Mouse (Mus musculus): ENCODE measurements around the gene Efna3.

Gene Efna3

GRCm38 (mm10) chr3:89337721-89338578 is 15.2 kb upstream of the Efna3 start, which contains the start of gene Efna4:
TSS of gene Efna4 (minus strand) at chr3:89338028.
- peak; percentile 51 to 59 for DNase-seq

GRCm38 (mm10) chr3:89337062-89337720 is 14.4 kb upstream of the Efna3 start:
- no peak for DNase-seq

GRCm38 (mm10) chr3:89336529-89336928 is 13.8 kb upstream of the Efna3 start:
- no peak for DNase-seq

GRCm38 (mm10) chr3:89333053-89333452 is 10.3 kb upstream of the Efna3 start:
- DNase-seq, result no peak

- no peak for DNase-seq
These were observed 9.7 kb upstream of the Efna3 start for GRCm38 (mm10) chr3:89332476-89332875.

GRCm38 (mm10) chr3:89332013-89332412 is 9.2 kb upstream of the Efna3 start:
- DNase-seq, result no peak

GRCm38 (mm10) chr3:89331561-89331960 is 8.8 kb upstream of the Efna3 start:
- no peak for DNase-seq

GRCm38 (mm10) chr3:89330948-89331347 is 8.2 kb upstream of the Efna3 start:
- DNase-seq, result no peak

- DNase-seq, result no peak
These were observed 7.6 kb upstream of the Efna3 start for GRCm38 (mm10) chr3:89330346-89330745.

- DNase-seq, result no peak
These were observed 5.9 kb upstream of the Efna3 start for GRCm38 (mm10) chr3:89328623-89329022.

GRCm38 (mm10) chr3:89327371-89327870 is 4.7 kb upstream of the Efna3 start:
- DNase-seq, result no peak

- DNase-seq, result no peak
These were observed 3.1 kb upstream of the Efna3 start for GRCm38 (mm10) chr3:89325882-89326281.

GRCm38 (mm10) chr3:89322131-89322500 is 649 bp downstream of the Efna3 start:
- DNase-seq, result no peak

GRCm38 (mm10) chr3:89321183-89322130 is 1.3 kb downstream of the Efna3 start:
- DNase-seq, result no peak

- DNase-seq, result no peak
These were observed 2.1 kb downstream of the Efna3 start for GRCm38 (mm10) chr3:89320581-89321182.

GRCm38 (mm10) chr3:89319591-89320350 is 3.0 kb downstream of the Efna3 start:
- no peak for DNase-seq

GRCm38 (mm10) chr3:89318971-89319590 is 3.7 kb downstream of the Efna3 start:
- no peak for DNase-seq

GRCm38 (mm10) chr3:89318316-89318715 is 4.4 kb downstream of the Efna3 start:
- DNase-seq, result no peak

- DNase-seq, result no peak
These were observed 5.5 kb downstream of the Efna3 start for GRCm38 (mm10) chr3:89317246-89317645.

- peak; percentile 82 to 92 for DNase-seq
These were observed 5.9 kb downstream of the Efna3 start for GRCm38 (mm10) chr3:89316833-89317232.
